Mouse (Mus musculus) limb, embryonic 14.5 days (tissue): Measurements from ENCODE around the gene Ddit4. TPM values are rescaled to one million over a fixed set of nuclear protein-coding genes. Genes with fewer than 3 reads are reported as not detected.

ENCODE experiments used
- ATAC-seq: fragments of 200-750 bp; cut with Nextera tagmentation; 2 replicates; pipeline ENCODE4 v1.8.0; 2017; ENCODE audit warnings: low read depth, moderate number of reproducible peaks, moderate TSS enrichment; ENCODE audit not compliant: low FRiP score
- DNase-seq: peaks from one replicate; pipeline ENCODE4 v3.0.0-alpha.2; 2015; ENCODE audit warnings: low spot score
- H3K27ac ChIP-seq: fragments of 300-500 bp; sonication (generic); replicated peaks from 2 replicates; pipeline ENCODE4 v1.5.1; 2014; ENCODE audit warnings: low read depth, mild to moderate bottlenecking, low read length, moderate library complexity, mixed read lengths
- H3K27me3 ChIP-seq: fragments of 300-500 bp; sonication (generic); 2 replicates; pipeline ENCODE4 v1.6.1; 2014; ENCODE audit warnings: low read length, mixed read lengths; ENCODE audit not compliant: control insufficient read depth, insufficient read depth
- H3K36me3 ChIP-seq: fragments of 300-500 bp; sonication (generic); 2 replicates; pipeline ENCODE4 v1.6.1; 2014; ENCODE audit warnings: mild to moderate bottlenecking, low read length, moderate library complexity, mixed read lengths; ENCODE audit not compliant: control insufficient read depth, insufficient read depth
- H3K4me1 ChIP-seq: fragments of 300-500 bp; sonication (generic); 2 replicates; pipeline ENCODE4 v1.6.1; 2014; ENCODE audit warnings: antibody characterized with exemption, low read length, mixed read lengths; ENCODE audit not compliant: control insufficient read depth, insufficient read depth
- H3K4me2 ChIP-seq: fragments of 300-500 bp; sonication (generic); replicated peaks from 2 replicates; pipeline ENCODE4 v1.6.1; 2014; ENCODE audit warnings: low read depth, mild to moderate bottlenecking, low read length, moderate library complexity; ENCODE audit not compliant: severe bottlenecking
- H3K4me3 ChIP-seq: fragments of 300-500 bp; sonication (generic); replicated peaks from 2 replicates; pipeline ENCODE4 v1.5.1; 2014; ENCODE audit warnings: low read length
- H3K9ac ChIP-seq: fragments of 300-500 bp; sonication (generic); 2 replicates; pipeline ENCODE4 v1.6.1; 2014; ENCODE audit warnings: mild to moderate bottlenecking, low read depth, low read length, moderate library complexity; ENCODE audit not compliant: severe bottlenecking
- H3K9me3 ChIP-seq: fragments of 300-500 bp; sonication (generic); 2 replicates; pipeline ENCODE4 v1.6.1; 2016; ENCODE audit warnings: low read length; ENCODE audit not compliant: control insufficient read depth
- POLR2A ChIP-seq: fragments of 200-500 bp; IDR thresholded peaks from 2 replicates; pipeline ENCODE4 v1.8.0; 2012; ENCODE audit warnings: inconsistent platforms, mild to moderate bottlenecking, moderate library complexity, borderline replicate concordance; ENCODE audit not compliant: insufficient read depth, insufficient read length; ENCODE audit errors: extremely low read depth
- WGBS: fragments of 180-500 bp; shearing (Covaris S2); extraction: QIAGEN DNeasy Blood & Tissue Kit; methylation state at CpG from one replicate; pipeline ENCODE4 v1.1.7; 2014; 5-methylcytosine and 5-hydroxymethylcytosine counted together
- polyA plus RNA-seq, 2 experiments: library from polyadenylated mRNA; depleted of rRNA in 1 of 2; stranded (reverse) in 1 of 2; unstranded in 1 of 2; fragments of >200 nt; fragmentation: Nextera tagmentation in 1 of 2; extraction: Ambion mirVana in 1 of 2; gene quantifications; 2 replicates each; pipeline versions ENCODE4 v1.2.1 to v1.2.3; 2012 to 2014

Ddit4 gene
- polyA plus RNA-seq, 2 experiments = 8.6 to 117 TPM

GRCm38 (mm10) chr10:59977715-59978343 is 26.2 kb upstream of the Ddit4 start:
- 87% methylated on average over 5 of the region's 5 CpGs for WGBS
- no peak for ATAC-seq
- H3K4me1 ChIP-seq = peaks cover 39% of the 10 kb centered on the region

DNA sequence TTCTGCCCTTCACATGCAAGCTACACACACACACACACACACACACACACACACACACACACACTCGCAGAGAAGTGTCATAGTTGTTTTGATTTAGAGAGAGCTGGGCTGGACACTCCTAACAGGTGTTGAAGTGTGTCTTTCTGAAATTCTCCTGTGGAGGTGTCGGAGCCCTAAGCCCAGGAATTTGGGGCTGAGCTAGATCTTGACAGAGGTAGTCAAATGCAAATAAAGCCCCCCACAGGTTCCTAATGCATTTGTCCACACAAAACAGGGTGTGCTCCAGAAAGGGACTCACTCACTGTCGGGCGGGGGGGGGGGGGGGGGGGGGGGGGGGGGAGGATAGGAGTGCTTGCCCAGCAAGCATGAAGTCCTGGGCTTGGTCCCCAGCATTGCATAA is 25.5 kb upstream of the Ddit4 start:
- Histone ChIP-seq H3K4me1 (peaks cover 39% of the 10 kb centered on the region), H3K27ac (no peak overlapping the region), H3K4me3 (no peak overlapping the region), H3K36me3 (no peaks in the 10 kb centered on the region), H3K9me3 (no peaks in the 10 kb centered on the region), H3K9ac (no peak overlapping the region), H3K4me2 (no peak overlapping the region), H3K27me3 (no peaks in the 10 kb centered on the region)
- ATAC-seq (no peak), DNase-seq (no peak)
- 52% methylated on average over 2 of the region's 4 CpGs for WGBS
- TF ChIP-seq POLR2A = no peak

More at GRCm38 (mm10) chr10:59977715-59978343, 26.2 kb upstream of the Ddit4 start:
- no peak overlapping the region for H3K4me3 ChIP-seq
- H3K27me3 ChIP-seq = no peaks in the 10 kb centered on the region
- H3K27ac ChIP-seq = peak overlapping the region; percentile 73
- no peaks in the 10 kb centered on the region for H3K9me3 ChIP-seq
- no peak overlapping the region for H3K9ac ChIP-seq
- DNase-seq = no peak
- no peak for TF ChIP-seq POLR2A
- H3K4me2 ChIP-seq = no peak overlapping the region
- H3K36me3 ChIP-seq = no peaks in the 10 kb centered on the region

DNA sequence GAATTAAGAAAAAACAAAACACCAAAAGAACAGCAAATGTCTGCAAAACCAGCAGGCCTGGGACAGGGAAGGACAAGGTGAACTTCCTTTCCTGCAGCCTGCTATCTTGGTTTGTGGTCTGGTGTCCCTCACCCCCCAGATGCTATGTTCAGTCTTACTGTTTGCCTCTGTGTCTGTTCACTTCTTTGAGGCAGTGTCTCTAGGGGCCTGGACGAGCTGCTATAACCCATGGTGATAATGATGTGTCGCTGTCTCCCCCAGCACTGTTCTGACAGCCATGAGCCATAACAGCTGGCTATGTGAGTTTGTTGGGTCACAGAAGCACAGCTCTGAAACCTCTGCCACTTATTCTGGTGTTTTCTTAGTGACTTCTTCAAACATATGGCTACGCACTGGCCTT is 23.2 kb upstream of the Ddit4 start:
- Histone ChIP-seq H3K36me3 (no peaks in the 10 kb centered on the region), H3K27me3 (no peaks in the 10 kb centered on the region), H3K9ac (0 out of 2 replicates have a peak overlapping the region, but pooled peaks have one; percentile 31), H3K4me2 (no peak overlapping the region), H3K9me3 (no peaks in the 10 kb centered on the region), H3K4me1 (peaks cover 52% of the 10 kb centered on the region), H3K4me3 (no peak overlapping the region), H3K27ac (peak overlapping the region; percentile 83)
- WGBS = 57% methylated on average over 3 of the region's 3 CpGs
- ATAC-seq = no peak
- TF ChIP-seq POLR2A = no peak
- no peak for DNase-seq

- Histone ChIP-seq H3K9ac (peak overlapping the region; percentile 44; the same call in 1 of the 2 replicates), H3K27ac (peak overlapping the region; percentile 83), H3K4me3 (no peak overlapping the region), H3K27me3 (no peaks in the 10 kb centered on the region), H3K9me3 (no peaks in the 10 kb centered on the region), H3K4me2 (peak overlapping the region; percentile 34), H3K36me3 (no peaks in the 10 kb centered on the region), H3K4me1 (peaks cover 52% of the 10 kb centered on the region)
- no peak for TF ChIP-seq POLR2A
- DNase-seq (no peak), ATAC-seq (peak; percentile 21; the same call in 1 of the 2 replicates)
- 3% methylated on average over 6 of the region's 6 CpGs for WGBS
Observed at GRCm38 (mm10) chr10:59974191-59974664, 22.6 kb upstream of the Ddit4 start.

DNA sequence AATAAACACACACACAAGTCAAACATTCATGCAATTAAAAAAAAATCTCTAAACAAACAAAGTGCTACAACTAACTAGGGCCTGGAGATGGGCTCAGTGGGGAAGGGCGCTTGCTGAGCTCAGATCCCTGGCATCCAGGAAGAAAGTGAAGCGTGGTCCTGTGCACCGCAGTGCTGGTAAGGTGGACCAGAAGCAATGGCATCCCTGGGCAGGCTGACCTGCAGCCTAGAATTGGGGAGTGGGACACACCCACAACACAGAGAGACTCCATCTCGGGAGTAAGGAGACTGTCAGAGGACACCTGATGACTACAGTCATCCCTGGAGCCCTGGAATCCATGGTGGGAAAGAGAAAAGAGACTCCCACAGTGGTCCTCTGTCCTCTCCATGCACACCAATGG is 21.8 kb upstream of the Ddit4 start:
- Histone ChIP-seq H3K27me3 (no peaks in the 10 kb centered on the region), H3K9me3 (no peaks in the 10 kb centered on the region), H3K4me3 (no peak overlapping the region), H3K4me2 (no peak overlapping the region), H3K36me3 (no peaks in the 10 kb centered on the region), H3K4me1 (peaks cover 43% of the 10 kb centered on the region), H3K9ac (no peak overlapping the region), H3K27ac (0 out of 2 replicates have a peak overlapping the region, but pooled peaks have one; percentile 83)
- no peak for ATAC-seq
- WGBS = 81% methylated on average over 4 of the region's 4 CpGs
- TF ChIP-seq POLR2A = no peak
- DNase-seq = no peak
